Mouse (Mus musculus): ENCODE data around the gene Zfc3h1. TPM values are rescaled to one million over a fixed set of nuclear protein-coding genes. Genes with fewer than 3 reads are reported as not detected.

The Zfc3h1 gene
- polyA plus RNA-seq, 1 experiment from 2014 or later = 18.6 TPM

- no peak overlapping the region for H3K27ac ChIP-seq
- no peaks in the 10 kb centered on the region for H3K9me3 ChIP-seq
- H3K4me1 ChIP-seq = peaks cover 20% of the 10 kb centered on the region
- H3K27me3 ChIP-seq = no peaks in the 10 kb centered on the region
- peak overlapping the region; percentile 18; the same call in 1 of the 2 replicates for H3K4me2 ChIP-seq
- no peak for ATAC-seq (ENCODE audit: borderline replicate concordance, extremely low read depth, low FRiP score, low TSS enrichment)
- WGBS = 78% methylated on average over 3 of the region's 3 CpGs
- H3K36me3 ChIP-seq = peaks cover 14% of the 10 kb centered on the region
- no peak overlapping the region for H3K4me3 ChIP-seq
- no peak overlapping the region for H3K9ac ChIP-seq
Observed at GRCm38 (mm10) chr10:115387891-115388290, 3.1 kb downstream of the Zfc3h1 start.

DNA sequence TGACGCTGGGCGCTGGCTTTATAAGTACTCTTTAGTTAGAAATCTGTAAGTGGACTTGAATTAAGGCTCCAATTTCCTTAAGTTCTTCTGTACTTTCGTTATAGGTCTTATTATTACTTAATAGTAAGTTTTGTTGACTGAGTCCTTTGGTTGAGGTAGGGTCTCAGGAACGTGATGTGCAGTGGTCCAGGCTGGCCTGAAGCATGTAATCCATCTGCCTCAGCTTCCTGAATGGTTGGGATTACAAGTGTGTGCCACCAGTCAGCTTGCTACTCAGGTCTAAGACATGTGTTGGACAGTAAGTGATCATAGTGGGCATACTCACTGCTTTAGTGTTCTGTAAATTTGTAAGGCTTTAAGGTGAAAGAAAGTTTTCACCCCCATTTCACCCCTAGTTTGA is 6.3 kb downstream of the Zfc3h1 start:
- Histone ChIP-seq H3K9ac (no peak overlapping the region), H3K36me3 (peaks cover 28% of the 10 kb centered on the region), H3K27ac (no peak overlapping the region), H3K9me3 (no peaks in the 10 kb centered on the region), H3K27me3 (no peaks in the 10 kb centered on the region), H3K4me1 (peaks cover 14% of the 10 kb centered on the region), H3K4me3 (no peak overlapping the region), H3K4me2 (no peak overlapping the region)
- WGBS = 93% methylated on average over 4 of the region's 4 CpGs
- no peak for ATAC-seq (ENCODE audit: borderline replicate concordance, extremely low read depth, low FRiP score, low TSS enrichment)

GRCm38 (mm10) chr10:115391896-115392295 is 7.1 kb downstream of the Zfc3h1 start:
- ATAC-seq (ENCODE audit: borderline replicate concordance, extremely low read depth, low FRiP score, low TSS enrichment) = no peak
- no peaks in the 10 kb centered on the region for H3K27me3 ChIP-seq
- H3K9me3 ChIP-seq = no peaks in the 10 kb centered on the region
- no peak overlapping the region for H3K9ac ChIP-seq
- no peak overlapping the region for H3K4me3 ChIP-seq
- WGBS = 91% methylated on average over 1 of the region's 1 CpGs
- H3K4me1 ChIP-seq = peaks cover 14% of the 10 kb centered on the region
- H3K27ac ChIP-seq = no peak overlapping the region
- H3K36me3 ChIP-seq = peaks cover 28% of the 10 kb centered on the region
- no peak overlapping the region for H3K4me2 ChIP-seq

GRCm38 (mm10) chr10:115406393-115406792 is 21.6 kb downstream of the Zfc3h1 start:
- H3K9ac ChIP-seq = no peak overlapping the region
- no peak for ATAC-seq (ENCODE audit: borderline replicate concordance, extremely low read depth, low FRiP score, low TSS enrichment)
- no peaks in the 10 kb centered on the region for H3K9me3 ChIP-seq

GRCm38 (mm10) chr10:115413496-115413895 is 28.7 kb downstream of the Zfc3h1 start:
- Histone ChIP-seq H3K36me3 (peaks cover 74% of the 10 kb centered on the region), H3K4me2 (no peak overlapping the region), H3K4me1 (no peaks in the 10 kb centered on the region), H3K9ac (no peak overlapping the region), H3K9me3 (no peaks in the 10 kb centered on the region), H3K27ac (no peak overlapping the region), H3K27me3 (no peaks in the 10 kb centered on the region), H3K4me3 (no peak overlapping the region)
- ATAC-seq (ENCODE audit: borderline replicate concordance, extremely low read depth, low FRiP score, low TSS enrichment) = no peak
- 80% methylated on average over 2 of the region's 2 CpGs for WGBS

More at GRCm38 (mm10) chr10:115406393-115406792, 21.6 kb downstream of the Zfc3h1 start:
- no peak overlapping the region for H3K4me3 ChIP-seq
- H3K4me1 ChIP-seq = no peaks in the 10 kb centered on the region
- no peak overlapping the region for H3K4me2 ChIP-seq
- peaks cover 65% of the 10 kb centered on the region for H3K36me3 ChIP-seq
- no peak overlapping the region for H3K27ac ChIP-seq
- 65% methylated on average over 6 of the region's 6 CpGs for WGBS
- H3K27me3 ChIP-seq = no peaks in the 10 kb centered on the region

DNA sequence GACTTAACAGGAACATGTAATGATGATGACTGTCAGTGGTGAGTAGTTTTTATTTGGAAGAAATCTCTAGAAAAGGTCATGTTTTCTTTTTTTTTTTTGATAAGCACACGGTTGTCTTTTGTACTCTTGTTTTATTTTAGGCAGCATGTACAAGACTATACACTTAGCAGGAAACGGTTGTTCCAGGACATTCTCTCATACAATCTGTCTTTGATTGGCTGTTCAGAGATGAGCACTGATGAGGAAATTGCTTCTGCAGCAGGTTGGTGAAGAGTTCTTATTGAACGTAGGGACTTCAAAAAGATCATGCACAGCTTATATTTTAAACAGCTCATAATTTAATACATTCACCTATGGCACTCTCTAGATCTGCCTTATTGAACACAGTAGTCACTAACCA is 29.3 kb downstream of the Zfc3h1 start:
- no peak for ATAC-seq (ENCODE audit: borderline replicate concordance, extremely low read depth, low FRiP score, low TSS enrichment)
- no peaks in the 10 kb centered on the region for H3K9me3 ChIP-seq
- H3K9ac ChIP-seq = no peak overlapping the region
- no peak overlapping the region for H3K4me2 ChIP-seq
- H3K4me3 ChIP-seq = no peak overlapping the region
- peaks cover 74% of the 10 kb centered on the region for H3K36me3 ChIP-seq
- 75% methylated on average over 3 of the region's 3 CpGs for WGBS
- H3K27ac ChIP-seq = no peak overlapping the region
- no peaks in the 10 kb centered on the region for H3K4me1 ChIP-seq
- H3K27me3 ChIP-seq = no peaks in the 10 kb centered on the region

- ATAC-seq (ENCODE audit: borderline replicate concordance, extremely low read depth, low FRiP score, low TSS enrichment) = no peak
- Histone ChIP-seq H3K27me3 (no peaks in the 10 kb centered on the region), H3K4me2 (no peak overlapping the region), H3K4me1 (no peaks in the 10 kb centered on the region), H3K9ac (no peak overlapping the region), H3K36me3 (peaks cover 55% of the 10 kb centered on the region), H3K4me3 (no peak overlapping the region), H3K27ac (no peak overlapping the region), H3K9me3 (no peaks in the 10 kb centered on the region)
- WGBS = 78% methylated on average over 4 of the region's 4 CpGs
Observed at GRCm38 (mm10) chr10:115421976-115422375, 37.2 kb downstream of the Zfc3h1 start.

- Histone ChIP-seq H3K36me3 (peaks cover 62% of the 10 kb centered on the region), H3K27me3 (no peaks in the 10 kb centered on the region), H3K4me3 (no peak overlapping the region), H3K9ac (no peak overlapping the region), H3K27ac (no peak overlapping the region), H3K4me2 (no peak overlapping the region), H3K4me1 (no peaks in the 10 kb centered on the region), H3K9me3 (no peaks in the 10 kb centered on the region)
- ATAC-seq (ENCODE audit: borderline replicate concordance, extremely low read depth, low FRiP score, low TSS enrichment) = no peak
- WGBS = 74% methylated on average over 2 of the region's 2 CpGs
Observed at GRCm38 (mm10) chr10:115425351-115425750, 40.6 kb downstream of the Zfc3h1 start.

DNA sequence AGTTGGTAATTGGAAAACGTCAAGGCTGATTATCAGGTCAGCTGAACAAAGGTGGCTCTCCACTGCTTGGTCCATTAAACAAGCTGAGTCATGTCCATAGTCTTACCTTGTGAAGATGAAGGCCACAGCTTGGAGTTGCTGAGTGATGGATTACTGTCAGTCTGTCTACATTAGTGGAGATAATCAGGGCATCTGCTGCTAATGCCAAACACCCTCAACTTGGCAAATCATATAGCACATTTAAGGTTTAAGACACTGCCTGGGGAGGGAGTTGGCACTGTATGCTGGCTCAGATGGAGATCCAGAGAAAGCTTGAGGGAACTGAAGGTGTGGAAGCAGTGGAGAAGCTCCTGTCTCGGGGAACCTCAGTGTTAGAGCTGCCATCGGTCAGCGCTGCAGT is 52.5 kb downstream of the Zfc3h1 start:
- Histone ChIP-seq H3K4me2 (no peak overlapping the region), H3K27ac (no peak overlapping the region), H3K4me1 (no peaks in the 10 kb centered on the region), H3K9ac (no peak overlapping the region), H3K4me3 (no peak overlapping the region), H3K9me3 (no peaks in the 10 kb centered on the region), H3K36me3 (peaks cover 22% of the 10 kb centered on the region), H3K27me3 (no peaks in the 10 kb centered on the region)
- WGBS = 65% methylated on average over 4 of the region's 4 CpGs
- ATAC-seq (ENCODE audit: borderline replicate concordance, extremely low read depth, low FRiP score, low TSS enrichment) = no peak

GRCm38 (mm10) chr10:115448614-115449013 is 63.9 kb downstream of the Zfc3h1 start:
- H3K9me3 ChIP-seq = no peaks in the 10 kb centered on the region
- H3K36me3 ChIP-seq = no peaks in the 10 kb centered on the region
- H3K4me1 ChIP-seq = no peaks in the 10 kb centered on the region
- H3K27me3 ChIP-seq = no peaks in the 10 kb centered on the region
- no peak for ATAC-seq (ENCODE audit: borderline replicate concordance, extremely low read depth, low FRiP score, low TSS enrichment)
- H3K9ac ChIP-seq = no peak overlapping the region
- WGBS = 88% methylated on average over 13 of the region's 13 CpGs
- H3K4me2 ChIP-seq = no peak overlapping the region
- no peak overlapping the region for H3K27ac ChIP-seq
- no peak overlapping the region for H3K4me3 ChIP-seq

- Histone ChIP-seq H3K4me2 (no peak overlapping the region), H3K9ac (no peak overlapping the region), H3K4me3 (no peak overlapping the region), H3K36me3 (no peaks in the 10 kb centered on the region), H3K27ac (no peak overlapping the region), H3K9me3 (no peaks in the 10 kb centered on the region), H3K27me3 (no peaks in the 10 kb centered on the region), H3K4me1 (0 out of 2 replicates have a peak, but pooled peaks cover 2% of the 10 kb centered on the region)
- 46% methylated on average over 6 of the region's 6 CpGs for WGBS
- no peak for ATAC-seq (ENCODE audit: borderline replicate concordance, extremely low read depth, low FRiP score, low TSS enrichment)
Observed at GRCm38 (mm10) chr10:115457368-115458021, 72.7 kb downstream of the Zfc3h1 start.

GRCm38 (mm10) chr10:115462646-115463045 is 77.9 kb downstream of the Zfc3h1 start:
- no peak overlapping the region for H3K4me3 ChIP-seq
- H3K9ac ChIP-seq = no peak overlapping the region
- ATAC-seq (ENCODE audit: borderline replicate concordance, extremely low read depth, low FRiP score, low TSS enrichment) = no peak
- H3K9me3 ChIP-seq = no peaks in the 10 kb centered on the region
- 0 out of 2 replicates have a peak, but pooled peaks cover 4% of the 10 kb centered on the region for H3K4me1 ChIP-seq
- H3K27me3 ChIP-seq = no peaks in the 10 kb centered on the region
- WGBS = 19% methylated on average over 5 of the region's 5 CpGs
- no peak overlapping the region for H3K27ac ChIP-seq
- no peaks in the 10 kb centered on the region for H3K36me3 ChIP-seq
- no peak overlapping the region for H3K4me2 ChIP-seq

Measured in lung, embryonic 15.5 days (tissue).